Mouse (Mus musculus) myocyte (in vitro differentiated cells): ENCODE measurements around the gene Hecw1. TPM values are rescaled to one million over a fixed set of nuclear protein-coding genes. Genes with fewer than 3 reads are reported as not detected.
"Not testable (repeated sequence)": the region's sequence is repeated elsewhere in the genome, so short reads cannot be mapped to it uniquely, and the experiment has no call there.

Experiments used
- H3K27me3 ChIP-seq: one replicate; pipeline ENCODE4 v1.6.1; 2011; ENCODE audit not compliant: control insufficient read depth, insufficient read depth, insufficient read length
- H3K36me3 ChIP-seq: one replicate; pipeline ENCODE4 v1.6.1; 2011; ENCODE audit not compliant: control insufficient read depth, insufficient read depth
- H3K4me2 ChIP-seq: one replicate; pipeline ENCODE4 v1.6.1; 2011; ENCODE audit warnings: low read depth, control low read depth
- H3K4me3 ChIP-seq: one replicate; pipeline ENCODE4 v1.5.1; 2011; ENCODE audit warnings: mild to moderate bottlenecking, control low read depth, moderate library complexity
- H3K79me2 ChIP-seq: one replicate; pipeline ENCODE4 v1.6.1; 2011; ENCODE audit not compliant: control insufficient read depth, insufficient read depth
- H3ac ChIP-seq: one replicate; pipeline ENCODE4 v1.6.1; 2011; ENCODE audit not compliant: control insufficient read depth, insufficient read length
- CEBPB ChIP-seq: IDR thresholded peaks from 2 replicates; pipeline ENCODE4 v1.6.1; 2011; ENCODE audit warnings: mild to moderate bottlenecking, moderate library complexity; ENCODE audit not compliant: poor library complexity, insufficient read depth, severe bottlenecking
- E2F4 ChIP-seq: IDR thresholded peaks from one replicate; pipeline ENCODE4 v1.6.1; 2011; ENCODE audit warnings: mild to moderate bottlenecking, control low read depth, moderate library complexity; ENCODE audit not compliant: insufficient read depth
- MAX ChIP-seq: IDR thresholded peaks from one replicate; pipeline ENCODE4 v1.6.1; 2011; ENCODE audit warnings: low read depth, mild to moderate bottlenecking, control low read depth
- MYOD1 ChIP-seq, 3 experiments: IDR thresholded peaks; one replicate each; pipeline ENCODE4 v1.6.1; 2011; ENCODE audit warnings: control low read depth in 2 of 3, low read depth in 2 of 3, mild to moderate bottlenecking in 2 of 3, moderate library complexity in 1 of 3; ENCODE audit not compliant: insufficient read length in 2 of 3, control insufficient read depth in 1 of 3
- MYOG ChIP-seq, 3 experiments: IDR thresholded peaks; one replicate each; pipeline ENCODE4 v1.6.1; 2011; ENCODE audit warnings: control low read depth in 2 of 3, low read depth in 2 of 3, mild to moderate bottlenecking in 2 of 3; ENCODE audit not compliant: insufficient read length in 2 of 3, control insufficient read depth in 1 of 3, insufficient read depth in 1 of 3
- POLR2A ChIP-seq: IDR thresholded peaks from one replicate; pipeline ENCODE4 v1.6.1; 2011; ENCODE audit warnings: low read depth, mild to moderate bottlenecking, control low read depth, moderate library complexity; ENCODE audit not compliant: insufficient read length
- POLR2AphosphoS2 ChIP-seq: IDR thresholded peaks from one replicate; pipeline ENCODE4 v1.6.1; 2011; ENCODE audit warnings: low read depth, control low read depth; ENCODE audit not compliant: insufficient read length
- REST ChIP-seq: IDR thresholded peaks from one replicate; pipeline ENCODE4 v1.6.1; 2011; ENCODE audit warnings: mild to moderate bottlenecking, control low read depth, moderate library complexity; ENCODE audit not compliant: insufficient read depth, insufficient read length
- SRF ChIP-seq: IDR thresholded peaks from one replicate; pipeline ENCODE4 v1.6.1; 2011; ENCODE audit warnings: low read depth; ENCODE audit not compliant: control insufficient read depth, insufficient read length
- TCF12 ChIP-seq: IDR thresholded peaks from one replicate; pipeline ENCODE4 v1.6.1; 2011; ENCODE audit warnings: mild to moderate bottlenecking, control low read depth; ENCODE audit not compliant: poor library complexity, insufficient read depth, severe bottlenecking
- TCF3 ChIP-seq: IDR thresholded peaks from one replicate; pipeline ENCODE4 v1.6.1; 2011; ENCODE audit warnings: low read depth, control low read depth; ENCODE audit not compliant: insufficient read length
- USF1 ChIP-seq: IDR thresholded peaks from one replicate; pipeline ENCODE4 v1.6.1; 2011; ENCODE audit warnings: low read depth, mild to moderate bottlenecking, control low read depth, moderate library complexity
- polyA plus RNA-seq: library from polyadenylated mRNA; unstranded; fragments of >200 nt; fragmentation: generic; extraction: Trizol; gene quantifications from one replicate; pipeline ENCODE4 v1.2.1, GENCODE M21; 2012; ENCODE audit warnings: missing spikeins

The Hecw1 gene
- polyA plus RNA-seq, 1 experiment = 0.02 TPM

- Histone ChIP-seq H3K4me3 (no peak overlapping the region), H3K79me2 (no peaks in the 10 kb centered on the region), H3ac (no peak overlapping the region), H3K36me3 (no peaks in the 10 kb centered on the region), H3K4me2 (no peak overlapping the region), H3K27me3 (no peaks in the 10 kb centered on the region)
- TF ChIP-seq E2F4 = no peak
- no peak for TF ChIP-seq USF1
- TF ChIP-seq TCF3 = no peak
- no peak for TF ChIP-seq MAX
Observed at GRCm38 (mm10) chr13:14304103-14304502, 218.9 kb downstream of the Hecw1 start.

DNA sequence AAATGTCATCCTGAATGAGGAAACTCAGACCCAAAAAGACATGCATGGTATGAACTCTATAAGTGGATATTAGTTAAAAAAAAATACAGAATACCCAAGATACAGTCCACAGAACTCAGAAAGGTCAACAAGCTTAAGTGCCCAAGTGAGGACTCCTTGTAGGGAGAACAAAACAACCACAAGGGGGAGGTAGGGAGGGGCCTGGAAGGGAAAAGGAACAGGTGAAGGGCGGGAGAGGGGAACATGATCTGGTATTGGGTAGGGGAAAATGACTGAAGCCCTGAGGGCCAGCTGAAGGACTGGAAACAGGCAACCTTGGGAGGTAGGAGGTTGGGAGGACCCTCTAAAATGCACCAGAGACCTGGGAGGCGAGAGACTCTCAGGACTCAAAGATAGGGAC lies 220.1 kb downstream of the Hecw1 start:
- no peak for TF ChIP-seq TCF3
- TF ChIP-seq MAX = no peak
- no peak for TF ChIP-seq USF1
- TF ChIP-seq POLR2AphosphoS2 = no peak
- TF ChIP-seq SRF = no peak
- TF ChIP-seq MYOG (IDR thresholded peaks at IDR 0.05; ENCODE audit: control insufficient read depth in 1 of 3, insufficient read depth in 1 of 3, insufficient read length in 2 of 3, low read depth in 2 of 3) = no peak
- no peak for TF ChIP-seq REST
- no peak for TF ChIP-seq E2F4
- no peak for TF ChIP-seq TCF12
- no peak for TF ChIP-seq POLR2A
- TF ChIP-seq MYOD1 (IDR thresholded peaks at IDR 0.05; ENCODE audit: control insufficient read depth in 1 of 3, insufficient read length in 2 of 3, low read depth in 2 of 3) = no peak
- no peak for TF ChIP-seq CEBPB
- no peaks in the 10 kb centered on the region for H3K27me3 ChIP-seq
- no peak overlapping the region for H3K4me3 ChIP-seq
- no peaks in the 10 kb centered on the region for H3K79me2 ChIP-seq
- H3K36me3 ChIP-seq = no peaks in the 10 kb centered on the region
- H3K4me2 ChIP-seq = no peak overlapping the region
- no peak overlapping the region for H3ac ChIP-seq

DNA sequence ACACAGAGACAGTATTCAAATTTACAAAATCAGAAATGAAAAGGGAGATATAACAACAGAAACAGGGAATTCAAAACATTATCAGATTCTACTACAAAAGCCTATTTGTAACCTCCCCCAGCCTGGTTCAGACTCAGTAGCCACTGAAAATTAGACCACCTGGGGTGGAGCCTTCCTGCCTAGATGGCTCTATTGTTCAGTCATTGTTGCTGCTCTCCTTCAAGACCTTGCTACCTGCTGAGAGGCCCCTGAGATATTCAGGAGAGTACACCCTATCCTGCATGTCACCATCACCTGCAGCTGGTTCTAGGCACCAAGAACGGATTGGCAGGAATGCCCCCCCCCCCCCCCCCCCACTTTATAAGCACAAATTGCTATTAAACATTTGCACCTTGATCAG lies 233.0 kb downstream of the Hecw1 start:
- no peak for TF ChIP-seq SRF
- no peak for TF ChIP-seq USF1
- TF ChIP-seq E2F4 = no peak
- TF ChIP-seq TCF12 = no peak
- no peak for TF ChIP-seq TCF3
- no peak for TF ChIP-seq POLR2A
- TF ChIP-seq MYOD1 (IDR thresholded peaks at IDR 0.05; ENCODE audit: control insufficient read depth in 1 of 3, insufficient read length in 2 of 3, low read depth in 2 of 3) = no peak
- TF ChIP-seq CEBPB = no peak
- TF ChIP-seq MYOG (IDR thresholded peaks at IDR 0.05; ENCODE audit: control insufficient read depth in 1 of 3, insufficient read depth in 1 of 3, insufficient read length in 2 of 3, low read depth in 2 of 3) = no peak
- TF ChIP-seq MAX = no peak

GRCm38 (mm10) chr13:14271476-14271875 lies 251.6 kb downstream of the Hecw1 start:
- no peak for TF ChIP-seq E2F4
- TF ChIP-seq CEBPB = no peak
- TF ChIP-seq MYOD1 (IDR thresholded peaks at IDR 0.05; ENCODE audit: control insufficient read depth in 1 of 3, insufficient read length in 2 of 3, low read depth in 2 of 3) = no peak
- TF ChIP-seq POLR2AphosphoS2 = no peak
- TF ChIP-seq REST = no peak
- TF ChIP-seq MYOG (IDR thresholded peaks at IDR 0.05; ENCODE audit: control insufficient read depth in 1 of 3, insufficient read depth in 1 of 3, insufficient read length in 2 of 3, low read depth in 2 of 3) = no peak
- no peak for TF ChIP-seq POLR2A
- Histone ChIP-seq H3K36me3 (no peaks in the 10 kb centered on the region), H3K79me2 (no peaks in the 10 kb centered on the region), H3ac (no peak overlapping the region), H3K4me3 (no peak overlapping the region), H3K4me2 (no peak overlapping the region), H3K27me3 (no peaks in the 10 kb centered on the region)

More for the DNA sequence above, 233.0 kb downstream of the Hecw1 start:
- no peaks in the 10 kb centered on the region for H3K79me2 ChIP-seq
- no peak overlapping the region for H3ac ChIP-seq
- H3K36me3 ChIP-seq = no peaks in the 10 kb centered on the region
- H3K27me3 ChIP-seq = no peaks in the 10 kb centered on the region
- H3K4me3 ChIP-seq = no peak overlapping the region
- no peak overlapping the region for H3K4me2 ChIP-seq

- not testable (repeated sequence) for H3K4me3 ChIP-seq
Observed at GRCm38 (mm10) chr13:14260939-14261338, 262.1 kb downstream of the Hecw1 start.

GRCm38 (mm10) chr13:14245946-14246345 lies 277.1 kb downstream of the Hecw1 start:
- TF ChIP-seq MAX = no peak
- no peak for TF ChIP-seq SRF
- no peak for TF ChIP-seq REST
- no peak for TF ChIP-seq MYOD1 (IDR thresholded peaks at IDR 0.05; ENCODE audit: control insufficient read depth in 1 of 3, insufficient read length in 2 of 3, low read depth in 2 of 3)
- TF ChIP-seq TCF3 = no peak
- no peak for TF ChIP-seq CEBPB
- no peak for TF ChIP-seq TCF12
- TF ChIP-seq MYOG (IDR thresholded peaks at IDR 0.05; ENCODE audit: control insufficient read depth in 1 of 3, insufficient read depth in 1 of 3, insufficient read length in 2 of 3, low read depth in 2 of 3) = no peak
- no peak for TF ChIP-seq USF1
- no peak for TF ChIP-seq POLR2AphosphoS2
- TF ChIP-seq E2F4 = no peak
- TF ChIP-seq POLR2A = no peak
- Histone ChIP-seq H3K4me3 (no peak overlapping the region), H3ac (no peak overlapping the region), H3K79me2 (no peaks in the 10 kb centered on the region), H3K27me3 (no peaks in the 10 kb centered on the region), H3K36me3 (no peaks in the 10 kb centered on the region), H3K4me2 (no peak overlapping the region)

More at GRCm38 (mm10) chr13:14260939-14261338, 262.1 kb downstream of the Hecw1 start:
- H3ac ChIP-seq, H3K27me3 ChIP-seq, H3K4me2 ChIP-seq, H3K36me3 ChIP-seq, H3K79me2 ChIP-seq: not testable (repeated sequence)
